Mouse (Mus musculus): Measurements from ENCODE around the gene Wbp1l.
"Not testable (repeated sequence)": the region's sequence is repeated elsewhere in the genome, so short reads cannot be mapped to it uniquely, and the experiment has no call there.

Gene Wbp1l

GRCm38 (mm10) chr19:46598720-46599252, at the start of gene Wbp1l:
Wbp1l (plus strand) TSS chr19:46599084.
- peak; percentile 99 for DNase-seq (ENCODE audit: low read depth, low spot score)

GRCm38 (mm10) chr19:46550385-46550784, 48.5 kb upstream of the Wbp1l start:
- DNase-seq (ENCODE audit: low read depth, low spot score) = no peak

- DNase-seq (ENCODE audit: low read depth, low spot score) = no peak
Observed at GRCm38 (mm10) chr19:46552496-46552895, 46.4 kb upstream of the Wbp1l start.

GRCm38 (mm10) chr19:46553541-46553955, 45.3 kb upstream of the Wbp1l start:
- DNase-seq (ENCODE audit: low read depth, low spot score) = no peak

GRCm38 (mm10) chr19:46558009-46558408, 40.9 kb upstream of the Wbp1l start:
- no peak for DNase-seq (ENCODE audit: low read depth, low spot score)

- no peak for DNase-seq (ENCODE audit: low read depth, low spot score)
Observed at GRCm38 (mm10) chr19:46558631-46559030, 40.3 kb upstream of the Wbp1l start.

- DNase-seq (ENCODE audit: low read depth, low spot score) = peak; percentile 78
Observed at GRCm38 (mm10) chr19:46562132-46562531, 36.8 kb upstream of the Wbp1l start.

GRCm38 (mm10) chr19:46562581-46563515, 36.0 kb upstream of the Wbp1l start:
- no peak for DNase-seq (ENCODE audit: low read depth, low spot score)

GRCm38 (mm10) chr19:46563603-46564002, 35.3 kb upstream of the Wbp1l start:
- no peak for DNase-seq (ENCODE audit: low read depth, low spot score)

GRCm38 (mm10) chr19:46564043-46564462, 34.8 kb upstream of the Wbp1l start:
- no peak for DNase-seq (ENCODE audit: low read depth, low spot score)

- DNase-seq (ENCODE audit: low read depth, low spot score) = not testable (repeated sequence)
Observed at GRCm38 (mm10) chr19:46571211-46571877, 27.5 kb upstream of the Wbp1l start.

GRCm38 (mm10) chr19:46571878-46572244, 27.0 kb upstream of the Wbp1l start:
- DNase-seq (ENCODE audit: low read depth, low spot score) = no peak

GRCm38 (mm10) chr19:46572548-46572947, 26.3 kb upstream of the Wbp1l start:
- no peak for DNase-seq (ENCODE audit: low read depth, low spot score)

GRCm38 (mm10) chr19:46572951-46573937, 25.6 kb upstream of the Wbp1l start, which contains the start of the genes Arl3 and Sfxn2:
Arl3 (minus strand) TSS chr19:46573198.
Sfxn2 (plus strand) TSS chr19:46573365.
- peak; percentile 98 for DNase-seq (ENCODE audit: low read depth, low spot score)

GRCm38 (mm10) chr19:46573990-46574389, 24.9 kb upstream of the Wbp1l start:
- no peak for DNase-seq (ENCODE audit: low read depth, low spot score)

GRCm38 (mm10) chr19:46575196-46575595, 23.7 kb upstream of the Wbp1l start:
- DNase-seq (ENCODE audit: low read depth, low spot score) = no peak

- peak; percentile 88 for DNase-seq (ENCODE audit: low read depth, low spot score)
Observed at GRCm38 (mm10) chr19:46587823-46588508, 10.9 kb upstream of the Wbp1l start.

GRCm38 (mm10) chr19:46591575-46591974, 7.3 kb upstream of the Wbp1l start:
- no peak for DNase-seq (ENCODE audit: low read depth, low spot score)

GRCm38 (mm10) chr19:46592751-46593439, 6.0 kb upstream of the Wbp1l start:
- peak; percentile 29 for DNase-seq (ENCODE audit: low read depth, low spot score)

- no peak for DNase-seq (ENCODE audit: low read depth, low spot score)
Observed at GRCm38 (mm10) chr19:46598187-46598586, 697 bp upstream of the Wbp1l start.

Measured in CD4-positive, CD25-positive, alpha-beta regulatory T cell, adult 2 months (primary cell).